Mouse (Mus musculus): ENCODE measurements around the gene Cdk4. TPM values are rescaled to one million over a fixed set of nuclear protein-coding genes. Genes with fewer than 3 reads are reported as not detected.

Cdk4 gene
- polyA plus RNA-seq (2016; fragmentation: Nextera tagmentation; extraction: Ambion mirVana): 3,005 and 3,066 TPM in 2 replicates

- peaks cover 77% of the 10 kb centered on the region for H3K4me1 ChIP-seq
- H3K27ac ChIP-seq: peak within 1 kb of the TSS; percentile 99
- H3K36me3 ChIP-seq (replicated peaks): peaks cover 43% of the 10 kb centered on the region
- peak within 1 kb of the TSS; percentile 86 for H3K4me3 ChIP-seq
- no peaks in the 10 kb centered on the region for H3K9me3 ChIP-seq
- WGBS: under 1% methylated on average over 46 of the region's 46 CpGs
- peaks cover 37% of the 10 kb centered on the region for H3K27me3 ChIP-seq (ENCODE audit: poor library complexity, severe bottlenecking)
- peak; percentile 100 for DNase-seq (ENCODE audit: extremely low spot score, low spot score)
Observed at GRCm38 (mm10) chr10:127063239-127063872, at the start of gene Cdk4. Gene Cdk4 (plus strand): TSS chr10:127063534.

GRCm38 (mm10) chr10:127016488-127016887 is 46.8 kb upstream of the Cdk4 start:
- no peaks in the 10 kb centered on the region for H3K9me3 ChIP-seq
- no peak overlapping the region for H3K27ac ChIP-seq
- H3K4me1 ChIP-seq: peaks cover 12% of the 10 kb centered on the region
- H3K36me3 ChIP-seq (replicated peaks): peaks cover 8% of the 10 kb centered on the region
- no peaks in the 10 kb centered on the region for H3K27me3 ChIP-seq (ENCODE audit: poor library complexity, severe bottlenecking)
- no peak for DNase-seq (ENCODE audit: extremely low spot score, low spot score)
- no peak overlapping the region for H3K4me3 ChIP-seq
- 69% methylated on average over 5 of the region's 5 CpGs for WGBS

- WGBS: 22% methylated on average over 2 of the region's 2 CpGs
- Histone ChIP-seq H3K9me3 (no peaks in the 10 kb centered on the region), H3K4me3 (no peak overlapping the region), H3K36me3 (replicated peaks) (peaks cover 14% of the 10 kb centered on the region), H3K27me3 (ENCODE audit: poor library complexity, severe bottlenecking) (no peaks in the 10 kb centered on the region), H3K27ac (no peak overlapping the region), H3K4me1 (peaks cover 12% of the 10 kb centered on the region)
- no peak for DNase-seq (ENCODE audit: extremely low spot score, low spot score)
Observed at GRCm38 (mm10) chr10:127017071-127017470, 46.3 kb upstream of the Cdk4 start.

- no peak overlapping the region for H3K27ac ChIP-seq
- DNase-seq (ENCODE audit: extremely low spot score, low spot score): no peak
- no peaks in the 10 kb centered on the region for H3K27me3 ChIP-seq (ENCODE audit: poor library complexity, severe bottlenecking)
- WGBS: 89% methylated on average over 16 of the region's 16 CpGs
- H3K9me3 ChIP-seq: no peaks in the 10 kb centered on the region
- peaks cover 27% of the 10 kb centered on the region for H3K36me3 ChIP-seq (replicated peaks)
- peaks cover 12% of the 10 kb centered on the region for H3K4me1 ChIP-seq
- no peak overlapping the region for H3K4me3 ChIP-seq
Observed at GRCm38 (mm10) chr10:127018422-127018821, 44.9 kb upstream of the Cdk4 start.

GRCm38 (mm10) chr10:127030336-127031296 is 32.7 kb upstream of the Cdk4 start, which contains the start of gene Tsfm:
Gene Tsfm (minus strand): TSS chr10:127030840.
- peak; percentile 88 for DNase-seq (ENCODE audit: extremely low spot score, low spot score)
- WGBS: 5% methylated on average over 56 of the region's 56 CpGs
- Histone ChIP-seq H3K36me3 (replicated peaks) (peaks cover 39% of the 10 kb centered on the region), H3K27ac (peak within 1 kb of the TSS; percentile 96), H3K9me3 (no peaks in the 10 kb centered on the region), H3K4me3 (peak within 1 kb of the TSS; percentile 78), H3K27me3 (ENCODE audit: poor library complexity, severe bottlenecking) (no peaks in the 10 kb centered on the region), H3K4me1 (peaks cover 12% of the 10 kb centered on the region)

- DNase-seq (ENCODE audit: extremely low spot score, low spot score): no peak
- no peaks in the 10 kb centered on the region for H3K27me3 ChIP-seq (ENCODE audit: poor library complexity, severe bottlenecking)
- H3K9me3 ChIP-seq: no peaks in the 10 kb centered on the region
- peaks cover 12% of the 10 kb centered on the region for H3K4me1 ChIP-seq
- H3K27ac ChIP-seq: no peak overlapping the region
- peaks cover 12% of the 10 kb centered on the region for H3K36me3 ChIP-seq (replicated peaks)
- no peak overlapping the region for H3K4me3 ChIP-seq
- WGBS: 82% methylated on average over 8 of the region's 8 CpGs
Observed at GRCm38 (mm10) chr10:127033301-127033741, 30.0 kb upstream of the Cdk4 start.

- no peaks in the 10 kb centered on the region for H3K9me3 ChIP-seq
- H3K27ac ChIP-seq: no peak overlapping the region
- no peak overlapping the region for H3K4me3 ChIP-seq
- peaks cover 20% of the 10 kb centered on the region for H3K27me3 ChIP-seq (ENCODE audit: poor library complexity, severe bottlenecking)
- WGBS: 84% methylated on average over 12 of the region's 12 CpGs
- DNase-seq (ENCODE audit: extremely low spot score, low spot score): no peak
- no peaks in the 10 kb centered on the region for H3K36me3 ChIP-seq (replicated peaks)
- H3K4me1 ChIP-seq: peaks cover 11% of the 10 kb centered on the region
Observed at GRCm38 (mm10) chr10:127036273-127036672, 27.1 kb upstream of the Cdk4 start.

- whole genome bisulfite sequencing: 81% methylated on average over 12 of the region's 12 CpGs
- H3K4me3 ChIP-seq: no peak overlapping the region
- no peaks in the 10 kb centered on the region for H3K36me3 ChIP-seq (replicated peaks)
- DNase-seq (ENCODE audit: extremely low spot score, low spot score): no peak
- H3K27me3 ChIP-seq (ENCODE audit: poor library complexity, severe bottlenecking): peaks cover 21% of the 10 kb centered on the region
- no peak overlapping the region for H3K27ac ChIP-seq
- peaks cover 20% of the 10 kb centered on the region for H3K4me1 ChIP-seq
- no peaks in the 10 kb centered on the region for H3K9me3 ChIP-seq
Observed at GRCm38 (mm10) chr10:127037641-127038040, 25.7 kb upstream of the Cdk4 start.

GRCm38 (mm10) chr10:127040569-127041214 is 22.6 kb upstream of the Cdk4 start:
- peak; percentile 41 for DNase-seq (ENCODE audit: extremely low spot score, low spot score)
- 2% methylated on average over 20 of the region's 20 CpGs for WGBS
- H3K27ac ChIP-seq: peak overlapping the region; percentile 93

GRCm38 (mm10) chr10:127041274-127041766 is 22.0 kb upstream of the Cdk4 start, which contains the start of the genes Mettl1 and Eef1akmt3:
Gene Mettl1 (plus strand): TSS chr10:127041414.
Gene Eef1akmt3 (minus strand): TSS chr10:127041513.
- under 1% methylated on average over 28 of the region's 28 CpGs for WGBS
- H3K9me3 ChIP-seq: no peaks in the 10 kb centered on the region
- H3K27me3 ChIP-seq (ENCODE audit: poor library complexity, severe bottlenecking): peaks cover 21% of the 10 kb centered on the region
- H3K4me3 ChIP-seq: peak within 1 kb of the TSS; percentile 96
- peaks cover 30% of the 10 kb centered on the region for H3K4me1 ChIP-seq
- H3K36me3 ChIP-seq (replicated peaks): peaks cover 32% of the 10 kb centered on the region
- H3K27ac ChIP-seq: peak within 1 kb of the TSS; percentile 93
- no peak for DNase-seq (ENCODE audit: extremely low spot score, low spot score)

More at GRCm38 (mm10) chr10:127040569-127041214, 22.6 kb upstream of the Cdk4 start:
- Histone ChIP-seq H3K27me3 (ENCODE audit: poor library complexity, severe bottlenecking) (peaks cover 21% of the 10 kb centered on the region), H3K4me1 (peaks cover 30% of the 10 kb centered on the region), H3K9me3 (no peaks in the 10 kb centered on the region), H3K4me3 (peak overlapping the region; percentile 96), H3K36me3 (replicated peaks) (peaks cover 27% of the 10 kb centered on the region)

GRCm38 (mm10) chr10:127041774-127042338 is 21.5 kb upstream of the Cdk4 start:
- H3K27ac ChIP-seq: peak overlapping the region; percentile 93
- peaks cover 24% of the 10 kb centered on the region for H3K27me3 ChIP-seq (ENCODE audit: poor library complexity, severe bottlenecking)
- H3K4me1 ChIP-seq: peaks cover 30% of the 10 kb centered on the region
- no peaks in the 10 kb centered on the region for H3K9me3 ChIP-seq
- H3K4me3 ChIP-seq: peak overlapping the region; percentile 96
- under 1% methylated on average over 44 of the region's 44 CpGs for WGBS
- DNase-seq (ENCODE audit: extremely low spot score, low spot score): peak; percentile 94
- H3K36me3 ChIP-seq (replicated peaks): peaks cover 36% of the 10 kb centered on the region

Measured in forebrain, embryonic 10.5 days (tissue).